Mouse (Mus musculus) fat pad, adult 2 months (tissue): ENCODE data around the gene 4921511C20Rik.

ENCODE experiments used
- DNase-seq: peaks from one replicate; pipeline ENCODE4 v3.0.0-alpha.2; 2011; ENCODE audit warnings: low read depth, low spot score; ENCODE audit errors: extremely low read depth

4921511C20Rik gene

DNA sequence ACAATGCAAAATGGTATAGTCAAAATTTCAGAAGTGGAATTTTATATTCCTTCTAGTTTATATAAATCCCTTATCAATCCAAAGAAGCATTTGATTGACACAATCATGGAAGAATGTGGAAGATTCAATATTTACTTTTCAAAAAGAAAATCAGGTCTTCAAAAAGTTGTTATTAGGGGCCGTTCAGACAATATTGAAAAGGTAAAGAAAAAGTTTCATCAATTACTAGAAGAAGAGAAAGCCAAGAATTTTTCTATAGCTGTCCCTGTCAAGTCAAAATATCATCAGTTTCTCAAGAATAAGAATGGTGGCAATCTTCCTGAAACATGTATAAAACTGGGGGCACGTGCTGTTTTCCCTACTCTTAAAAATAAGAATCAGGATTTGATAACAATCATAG lies at the start of gene 4921511C20Rik:
4921511C20Rik (plus strand) TSS at position 301 of the 400 bp plus-strand sequence.
- no peak for DNase-seq
